ENCODE assay signal across 8 mouse cellular contexts in genomic region chr11:58301057-58301456, GRCm38 (mm10). TPM values are rescaled to one million over a fixed set of nuclear protein-coding genes. Genes with fewer than 3 reads are reported as not detected.
DNase-seq lines count a peak whose midpoint lies in the region; ATAC-seq and TF ChIP-seq lines count a peak whose summit lies in the region.

No protein-coding gene starts in this region.

- H3K9ac ChIP-seq in intestine, postnatal 0 days (ENCODE audit: low read depth, low read length) = no peak overlapping the region

- peak overlapping the region; percentile 65 for H3K4me3 ChIP-seq in embryonic facial prominence, embryonic 10.5 days
- H3K4me3 ChIP-seq in intestine, postnatal 0 days (ENCODE audit: low read depth, low read length) = peak overlapping the region; percentile 62
- H3K4me3 ChIP-seq in midbrain, embryonic 10.5 days = peak overlapping the region; percentile 67

- no peaks in the 10 kb centered on the region for H3K27me3 ChIP-seq in embryonic facial prominence, embryonic 10.5 days (replicated peaks; ENCODE audit: low read depth, poor library complexity, severe bottlenecking)
- H3K27me3 ChIP-seq in intestine, postnatal 0 days (replicated peaks; ENCODE audit: control insufficient read depth, insufficient read depth, low read length) = no peaks in the 10 kb centered on the region
- no peaks in the 10 kb centered on the region for H3K27me3 ChIP-seq in midbrain, embryonic 10.5 days (ENCODE audit: low read depth, poor library complexity, severe bottlenecking)

- peak overlapping the region; percentile 76 for H3K4me2 ChIP-seq in intestine, postnatal 0 days (replicated peaks; ENCODE audit: low read depth)

- H3K9me3 ChIP-seq in embryonic facial prominence, embryonic 10.5 days = no peaks in the 10 kb centered on the region
- H3K9me3 ChIP-seq in intestine, postnatal 0 days (ENCODE audit: control insufficient read depth) = no peaks in the 10 kb centered on the region
- H3K9me3 ChIP-seq in midbrain, embryonic 10.5 days (replicated peaks) = no peaks in the 10 kb centered on the region

- H3K36me3 ChIP-seq in embryonic facial prominence, embryonic 10.5 days (replicated peaks) = no peaks in the 10 kb centered on the region
- H3K36me3 ChIP-seq in intestine, postnatal 0 days (ENCODE audit: control insufficient read depth, insufficient read depth) = no peaks in the 10 kb centered on the region
- no peaks in the 10 kb centered on the region for H3K36me3 ChIP-seq in midbrain, embryonic 10.5 days

- peaks cover 14% of the 10 kb centered on the region for H3K4me1 ChIP-seq in embryonic facial prominence, embryonic 10.5 days
- H3K4me1 ChIP-seq in intestine, postnatal 0 days (replicated peaks; ENCODE audit: control insufficient read depth, insufficient read depth, low read length) = 0 out of 2 replicates have a peak, but pooled peaks cover 3% of the 10 kb centered on the region
- peaks cover 21% of the 10 kb centered on the region for H3K4me1 ChIP-seq in midbrain, embryonic 10.5 days

- peak; percentile 85 for TF ChIP-seq CTCF in intestine, postnatal 0 days (IDR thresholded peaks at IDR 0.05; ENCODE audit: low read depth)

- intact Hi-C loops in left cerebral cortex, postnatal 4 days (cut with DNase I) = loop anchor here (5.0 kb wide), 1 partner anchor 124 kb away; no protein-coding TSS in a partner anchor

- 14% methylated on average over 13 of the region's 13 CpGs for WGBS in embryonic facial prominence, embryonic 10.5 days
- 19% methylated on average over 13 of the region's 13 CpGs for WGBS in intestine, postnatal 0 days
- 16% methylated on average over 13 of the region's 13 CpGs for WGBS in midbrain, embryonic 10.5 days

- no peak overlapping the region for H3K27ac ChIP-seq in embryonic facial prominence, embryonic 10.5 days (replicated peaks)
- H3K27ac ChIP-seq in intestine, postnatal 0 days (ENCODE audit: low read depth, low read length) = no peak overlapping the region
- H3K27ac ChIP-seq in midbrain, embryonic 10.5 days (replicated peaks) = peak overlapping the region; percentile 57; the same call in 1 of the 2 replicates

- DNase-seq in urinary bladder, adult 18-20 months (ENCODE audit: low spot score in 2 of 2) = peak; percentile 46
- no peak for DNase-seq in urinary bladder, postnatal 10 days (ENCODE audit: low spot score)
- peak; percentile 84 for DNase-seq in embryonic facial prominence, embryonic 10.5 days (ENCODE audit: low spot score)
- peak; percentile 72 for DNase-seq in left cerebral cortex, postnatal 4 days
- peak; percentile 78 for DNase-seq in midbrain, embryonic 10.5 days (ENCODE audit: low spot score)
- DNase-seq in spleen, adult 18-20 months = peak; percentile 22 to 49

- peak; percentile 43 for ATAC-seq in granulocyte monocyte progenitor cell, adult 5-6 weeks (replicated peaks; ENCODE audit: poor library complexity, severe bottlenecking)
- no peak for ATAC-seq in intestine, postnatal 0 days

RNA-seq across cellular contexts. Expression of gene Zfp692, which starts 5.8 kb away (rescaled TPM):
- polyA plus RNA-seq in embryonic facial prominence, embryonic 10.5 days (2016; fragmentation: Nextera tagmentation; extraction: Ambion mirVana) = 27.7 and 29.7 TPM in 2 replicates
- total RNA-seq in granulocyte monocyte progenitor cell, adult 5-6 weeks (2014; fragmentation: Nextera tagmentation) = 35.3 and 35.8 TPM in 2 replicates
- total RNA-seq in granulocyte monocyte progenitor cell, adult 5-6 weeks (2017) = 22.7 and 27.7 TPM in 2 replicates
- polyA plus RNA-seq in intestine, postnatal 0 days (2015; fragmentation: Nextera tagmentation; extraction: Ambion mirVana) = 3.9 and 4.7 TPM in 2 replicates
- total RNA-seq in left cerebral cortex, postnatal 4 days (2021) = 10 to 100 TPM; 30.4 to 32.2 TPM
- polyA plus RNA-seq in midbrain, embryonic 10.5 days (2016; fragmentation: Nextera tagmentation; extraction: Ambion mirVana) = 25.9 and 26.8 TPM in 2 replicates

RNA-seq across cellular contexts. Expression of gene 4930438A08Rik, which starts 26.5 kb away (rescaled TPM):
- 0.06 TPM in 1 of 2 replicates, not detected in the other for polyA plus RNA-seq in embryonic facial prominence, embryonic 10.5 days (2016; fragmentation: Nextera tagmentation; extraction: Ambion mirVana)
- total RNA-seq in granulocyte monocyte progenitor cell, adult 5-6 weeks (2014; fragmentation: Nextera tagmentation) = 2.2 TPM in 1 of 2 replicates, not detected in the other
- 2.8 and 4.7 TPM in 2 replicates for total RNA-seq in granulocyte monocyte progenitor cell, adult 5-6 weeks (2017)
- not detected in 2 replicates for polyA plus RNA-seq in intestine, postnatal 0 days (2015; fragmentation: Nextera tagmentation; extraction: Ambion mirVana)
- not detected for total RNA-seq in left cerebral cortex, postnatal 4 days (2021)
- polyA plus RNA-seq in midbrain, embryonic 10.5 days (2016; fragmentation: Nextera tagmentation; extraction: Ambion mirVana) = not detected in 2 replicates

RNA-seq across cellular contexts. Expression of gene Zfp672, which starts 29.1 kb away (rescaled TPM):
- polyA plus RNA-seq in embryonic facial prominence, embryonic 10.5 days (2016; fragmentation: Nextera tagmentation; extraction: Ambion mirVana) = 24.7 and 27.1 TPM in 2 replicates
- total RNA-seq in granulocyte monocyte progenitor cell, adult 5-6 weeks (2014; fragmentation: Nextera tagmentation) = 10.9 and 19.5 TPM in 2 replicates
- 22.6 and 26.4 TPM in 2 replicates for total RNA-seq in granulocyte monocyte progenitor cell, adult 5-6 weeks (2017)
- 32.0 and 33.8 TPM in 2 replicates for polyA plus RNA-seq in intestine, postnatal 0 days (2015; fragmentation: Nextera tagmentation; extraction: Ambion mirVana)
- 10 to 100 TPM; 43.5 TPM for total RNA-seq in left cerebral cortex, postnatal 4 days (2021)
- 25.1 and 29.2 TPM in 2 replicates for polyA plus RNA-seq in midbrain, embryonic 10.5 days (2016; fragmentation: Nextera tagmentation; extraction: Ambion mirVana)

RNA-seq across cellular contexts. Expression of gene Sh3bp5l, which starts 29.5 kb away (rescaled TPM):
- polyA plus RNA-seq in embryonic facial prominence, embryonic 10.5 days (2016; fragmentation: Nextera tagmentation; extraction: Ambion mirVana) = 40.7 and 44.3 TPM in 2 replicates
- 4.5 and 10.7 TPM in 2 replicates for total RNA-seq in granulocyte monocyte progenitor cell, adult 5-6 weeks (2014; fragmentation: Nextera tagmentation)
- 10.3 and 17.8 TPM in 2 replicates for total RNA-seq in granulocyte monocyte progenitor cell, adult 5-6 weeks (2017)
- 13.2 and 14.7 TPM in 2 replicates for polyA plus RNA-seq in intestine, postnatal 0 days (2015; fragmentation: Nextera tagmentation; extraction: Ambion mirVana)
- total RNA-seq in left cerebral cortex, postnatal 4 days (2021) = 10 to 100 TPM; 44.2 to 48.8 TPM
- 46.3 and 53.4 TPM in 2 replicates for polyA plus RNA-seq in midbrain, embryonic 10.5 days (2016; fragmentation: Nextera tagmentation; extraction: Ambion mirVana)
